Mouse (Mus musculus) gastrocnemius, postnatal 4 days (tissue): ENCODE measurements around the gene Unc13a. TPM values are rescaled to one million over a fixed set of nuclear protein-coding genes. Genes with fewer than 3 reads are reported as not detected.

Experiments used
- DNase-seq, 2 experiments: peaks; one replicate each; pipeline ENCODE4 v3.0.0; 2021 to 2022; ENCODE audit warnings: low spot score in 2 of 2, mixed read lengths in 2 of 2
- total RNA-seq, 2 experiments: library from RNA; stranded (reverse); gene quantifications; 2 replicates each; pipeline ENCODE4 v1.2.3; 2021

Unc13a gene
- total RNA-seq, 2 experiments from 2014 or later, result 0.22 to 0.47 TPM

GRCm38 (mm10) chr8:71627265-71628099, 44.1 kb downstream of the Unc13a start:
- DNase-seq, result no peak

GRCm38 (mm10) chr8:71626753-71627152, 44.8 kb downstream of the Unc13a start:
- no peak for DNase-seq

- no peak for DNase-seq
These were observed 46.5 kb downstream of the Unc13a start for GRCm38 (mm10) chr8:71625088-71625487.

GRCm38 (mm10) chr8:71619786-71620185, 51.8 kb downstream of the Unc13a start:
- DNase-seq, result no peak

DNA sequence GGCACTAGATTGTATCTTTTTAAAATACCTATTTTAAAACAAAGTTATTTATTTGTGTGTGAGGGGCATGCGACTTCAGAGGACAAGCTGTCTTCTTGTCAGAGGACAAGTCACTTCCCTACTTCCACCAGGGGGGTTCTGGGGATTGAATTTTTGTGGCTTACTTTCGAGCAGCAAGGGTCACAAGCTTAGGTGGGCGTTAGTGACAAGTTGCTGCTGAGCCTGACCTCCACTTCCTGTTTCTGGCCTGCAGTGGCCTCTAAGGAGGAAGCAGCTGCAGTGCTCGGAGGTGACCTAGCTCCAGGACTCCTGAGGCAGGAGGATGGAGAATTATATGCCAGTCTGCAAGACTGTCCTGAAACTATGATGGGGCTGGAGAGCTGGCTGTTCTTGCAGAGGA, 58.1 kb downstream of the Unc13a start:
- no peak for DNase-seq

DNA sequence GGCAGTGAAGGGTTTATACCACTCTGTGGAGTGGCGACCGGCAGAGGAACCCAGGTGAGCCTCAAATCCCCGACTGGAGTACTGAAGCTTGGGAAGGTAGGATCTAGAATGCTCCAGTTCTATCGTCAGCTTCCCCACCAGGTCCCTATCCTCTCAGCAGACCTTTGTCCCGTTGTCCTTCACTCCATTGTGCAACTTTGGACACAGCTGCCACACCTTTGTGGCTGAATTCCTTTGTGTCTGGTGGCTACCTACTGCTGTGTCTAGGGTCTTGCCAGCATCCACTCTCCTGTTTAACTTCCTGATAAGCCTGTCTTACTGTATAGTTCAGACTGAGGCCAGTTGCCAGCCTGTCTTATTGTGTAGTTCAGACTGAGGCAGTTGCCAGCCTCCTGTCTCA, 59.4 kb downstream of the Unc13a start:
- no peak for DNase-seq

DNA sequence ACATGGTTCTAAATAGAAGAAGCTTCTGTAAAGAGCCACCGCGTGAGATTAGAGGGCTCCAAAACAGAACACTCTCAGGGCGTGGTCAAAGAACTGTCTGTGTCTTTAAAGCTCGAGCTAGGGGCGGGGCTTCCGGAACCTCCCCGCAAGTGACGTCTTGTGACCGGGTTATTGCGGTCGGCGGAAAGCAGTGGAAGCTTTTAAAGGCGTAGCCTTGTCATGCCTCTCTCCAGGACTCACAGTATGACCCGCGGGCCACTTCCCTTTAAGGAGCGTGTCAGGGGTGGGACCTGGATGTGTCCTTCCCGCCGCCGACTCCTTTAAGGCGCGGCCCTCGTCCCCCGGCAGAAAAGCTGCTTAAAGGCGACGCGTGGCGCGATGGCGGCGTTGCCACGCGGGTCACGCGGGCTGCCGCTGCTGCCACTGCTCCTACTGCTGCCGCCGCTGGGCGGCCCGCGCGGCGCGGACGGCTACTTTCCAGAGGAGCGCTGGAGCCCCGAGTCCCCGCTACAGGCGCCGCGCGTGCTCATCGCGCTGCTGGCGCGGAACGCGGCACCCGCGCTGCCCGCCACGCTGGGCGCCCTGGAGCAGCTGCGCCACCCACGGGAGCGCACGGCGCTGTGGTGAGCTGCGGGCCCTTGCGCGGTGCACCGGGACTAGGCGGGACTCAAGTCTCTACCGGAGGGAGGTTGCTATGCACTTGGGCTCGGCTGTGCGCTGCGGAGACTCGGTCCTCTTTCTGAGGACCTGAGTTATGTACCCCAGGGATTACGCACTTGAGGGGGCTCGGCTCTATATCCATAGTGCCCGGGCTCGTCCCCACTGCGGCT, 60.5 kb downstream of the Unc13a start, which contains the start of gene Colgalt1:
Gene Colgalt1 (plus strand): TSS at position 177 of the 830 bp plus-strand sequence.
- DNase-seq, result peak; percentile 79 to 92

DNA sequence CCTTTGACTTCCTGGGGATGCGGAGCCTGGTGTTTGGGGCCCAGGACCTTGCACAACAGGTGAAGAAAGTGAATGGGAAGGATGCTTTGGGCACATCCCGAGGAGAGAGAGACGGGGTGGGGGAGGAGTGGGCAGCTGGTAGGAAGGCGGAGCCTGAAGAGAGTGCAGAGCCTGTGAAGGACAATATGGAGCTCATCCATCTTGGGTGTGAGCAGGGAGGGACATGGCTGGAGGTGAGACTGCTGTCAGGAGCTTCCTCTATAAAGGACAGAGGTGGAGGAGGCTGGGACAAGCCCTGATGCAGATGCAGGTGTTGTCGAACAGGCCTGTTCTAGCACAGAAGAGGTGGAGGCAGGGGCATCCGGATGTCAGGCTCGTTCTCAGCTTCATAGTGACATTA, 67.5 kb downstream of the Unc13a start:
- no peak for DNase-seq

GRCm38 (mm10) chr8:71602666-71603334, 68.8 kb downstream of the Unc13a start:
- peak in 1 of 2 experiments; percentile 45 for DNase-seq

- DNase-seq, result no peak
These were observed 69.5 kb downstream of the Unc13a start for GRCm38 (mm10) chr8:71601939-71602665.

GRCm38 (mm10) chr8:71598841-71599240, 72.7 kb downstream of the Unc13a start:
- no peak for DNase-seq

GRCm38 (mm10) chr8:71598375-71598774, 73.2 kb downstream of the Unc13a start:
- DNase-seq, result no peak

- no peak for DNase-seq
These were observed 74.1 kb downstream of the Unc13a start, which contains the start of gene Fam129c for GRCm38 (mm10) chr8:71597451-71597850. Gene Fam129c (plus strand): TSS chr8:71597648.

DNA sequence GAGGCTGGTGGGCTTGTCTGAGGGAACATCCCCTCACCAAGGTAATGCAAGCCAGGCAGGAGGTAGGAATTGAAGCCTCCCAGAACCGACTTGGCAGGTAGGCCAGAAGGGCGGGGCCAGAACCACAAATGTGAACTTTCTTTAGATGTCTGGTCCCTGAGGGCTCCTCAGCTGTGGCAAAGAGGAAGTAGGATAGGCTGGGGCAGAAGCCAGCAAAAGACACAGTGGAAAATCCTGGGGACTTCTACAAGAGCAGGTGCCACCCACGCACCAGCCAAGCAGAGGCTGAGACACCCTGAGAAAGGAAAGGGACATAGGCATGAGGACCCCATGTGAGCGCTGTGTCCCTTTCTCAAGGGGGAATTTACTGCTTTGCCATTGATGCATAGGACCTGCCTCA, 74.8 kb downstream of the Unc13a start:
- DNase-seq, result no peak

- no peak for DNase-seq
These were observed 75.2 kb downstream of the Unc13a start for GRCm38 (mm10) chr8:71596384-71596783.

DNA sequence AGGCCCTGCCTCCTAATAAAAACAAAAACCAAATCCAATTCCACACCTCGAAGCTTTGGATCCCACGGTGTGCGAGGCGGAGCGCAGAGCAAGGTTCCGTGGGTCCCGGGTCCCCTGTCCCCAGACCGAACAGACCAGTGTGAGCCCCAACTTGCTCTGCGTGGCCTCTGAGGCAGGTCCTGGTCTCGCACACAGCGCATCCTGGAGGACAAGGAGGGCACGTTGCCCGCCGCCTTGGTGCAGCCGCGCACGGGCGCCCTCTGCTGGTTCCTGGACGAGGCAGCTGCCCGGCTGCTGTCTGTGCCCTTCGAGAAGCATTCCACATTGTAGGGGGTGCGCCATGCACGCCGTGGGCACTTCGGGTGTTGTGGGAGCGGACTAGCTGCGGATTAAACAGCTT, 75.7 kb downstream of the Unc13a start:
- DNase-seq, result peak; percentile 81 to 91

- no peak for DNase-seq
These were observed 77.2 kb downstream of the Unc13a start for GRCm38 (mm10) chr8:71594324-71594722.

GRCm38 (mm10) chr8:71593556-71594323, 77.8 kb downstream of the Unc13a start:
- DNase-seq, result no peak

- DNase-seq, result peak; percentile 61 to 77
These were observed 79.0 kb downstream of the Unc13a start for GRCm38 (mm10) chr8:71592374-71593170.
